ENCODE assay signal across 7 mouse cellular contexts in the genomic region with DNA sequence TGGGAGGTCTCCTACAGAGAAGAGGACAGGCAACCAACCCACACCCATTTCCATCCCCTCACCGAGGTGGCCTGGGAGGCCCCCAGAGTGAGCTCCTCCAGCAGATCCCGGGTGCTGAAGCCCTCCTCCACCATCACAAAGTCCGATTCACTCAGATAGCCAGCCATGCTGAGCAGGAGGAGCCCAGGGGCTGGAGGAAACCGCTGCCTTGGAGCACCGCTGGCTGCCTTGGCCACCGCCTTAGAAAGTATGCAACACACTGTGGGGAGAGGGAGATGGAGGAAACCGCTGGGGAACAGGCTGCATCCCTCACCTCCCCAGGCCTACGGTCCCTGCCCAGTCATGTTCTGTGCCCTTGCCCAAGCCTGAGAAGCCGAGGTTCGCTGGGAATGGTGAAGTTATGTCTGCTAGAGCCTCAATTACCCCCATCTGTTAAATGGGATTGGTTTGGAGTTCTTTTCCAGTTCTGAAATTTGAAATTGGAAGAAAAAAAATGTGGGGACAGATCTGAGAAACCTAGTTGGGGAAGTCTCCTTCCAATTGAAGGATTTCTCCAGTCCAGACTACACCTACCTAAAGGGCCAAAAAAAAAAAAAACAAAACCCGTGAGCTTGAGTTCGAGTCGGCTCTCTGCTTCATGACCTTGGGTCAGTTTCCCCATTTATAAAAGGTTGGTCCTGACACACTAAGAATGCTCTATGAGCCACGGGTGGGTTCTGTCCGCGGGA. TPM values are rescaled to one million over a fixed set of nuclear protein-coding genes. Genes with fewer than 3 reads are reported as not detected.
DNase-seq lines count a peak whose midpoint lies in the region; ATAC-seq lines count a peak whose summit lies in the region.

No protein-coding gene starts in this region.

- H3K27ac ChIP-seq in lung, embryonic 16.5 days (ENCODE audit: low read length): no peak overlapping the region
- H3K27ac ChIP-seq in embryonic facial prominence, embryonic 11.5 days (replicated peaks; ENCODE audit: low read depth, low read length): no peak overlapping the region
- no peak overlapping the region for H3K27ac ChIP-seq in intestine, embryonic 15.5 days
- no peak overlapping the region for H3K27ac ChIP-seq in neural tube, embryonic 11.5 days (ENCODE audit: low read depth, low read length)

- peak overlapping the region; percentile 62 for H3K4me3 ChIP-seq in lung, embryonic 16.5 days (ENCODE audit: low read length)
- peak overlapping the region; percentile 74 for H3K4me3 ChIP-seq in embryonic facial prominence, embryonic 11.5 days (ENCODE audit: low read depth, low read length)
- H3K4me3 ChIP-seq in intestine, embryonic 15.5 days (replicated peaks): peak overlapping the region; percentile 69
- H3K4me3 ChIP-seq in neural tube, embryonic 11.5 days (ENCODE audit: low read depth, low read length): peak overlapping the region; percentile 59

- WGBS in lung, embryonic 16.5 days: 7% methylated on average over 16 of the region's 16 CpGs
- WGBS in embryonic facial prominence, embryonic 11.5 days: 5% methylated on average over 16 of the region's 16 CpGs
- WGBS in intestine, embryonic 15.5 days: 10% methylated on average over 16 of the region's 16 CpGs
- 2% methylated on average over 16 of the region's 16 CpGs for WGBS in neural tube, embryonic 11.5 days

- no peak for ATAC-seq in lung, embryonic 16.5 days (ENCODE audit: low read depth)
- no peak for ATAC-seq in embryonic facial prominence, embryonic 11.5 days (replicated peaks; ENCODE audit: insufficient number of reproducible peaks, low FRiP score, low TSS enrichment, low read depth)
- ATAC-seq in intestine, embryonic 15.5 days: no peak
- no peak for ATAC-seq in neural tube, embryonic 11.5 days (ENCODE audit: insufficient read depth, low FRiP score, low TSS enrichment)

- H3K9me3 ChIP-seq in lung, embryonic 16.5 days (ENCODE audit: control insufficient read depth, low read length): no peaks in the 10 kb centered on the region
- no peaks in the 10 kb centered on the region for H3K9me3 ChIP-seq in embryonic facial prominence, embryonic 11.5 days (replicated peaks; ENCODE audit: control insufficient read depth, low read length)
- H3K9me3 ChIP-seq in intestine, embryonic 15.5 days: no peaks in the 10 kb centered on the region
- no peaks in the 10 kb centered on the region for H3K9me3 ChIP-seq in neural tube, embryonic 11.5 days (ENCODE audit: control insufficient read depth, low read length)

- DNase-seq in lung, postnatal 25 days (ENCODE audit: low spot score): no peak
- peak; percentile 9 for DNase-seq in embryonic facial prominence, embryonic 11.5 days (ENCODE audit: low spot score)
- DNase-seq in neural tube, embryonic 11.5 days (ENCODE audit: low spot score): no peak
- DNase-seq in cerebellum, postnatal 36 days: no peak
- DNase-seq in yolk sac, embryonic 10.5 days (ENCODE audit: low spot score): no peak

- peaks cover 28% of the 10 kb centered on the region for H3K4me1 ChIP-seq in lung, embryonic 16.5 days (replicated peaks; ENCODE audit: control insufficient read depth, insufficient read depth, low read length)
- 0 out of 2 replicates have a peak, but pooled peaks cover 2% of the 10 kb centered on the region for H3K4me1 ChIP-seq in embryonic facial prominence, embryonic 11.5 days (ENCODE audit: control insufficient read depth, insufficient read depth, low read length)
- peaks cover 23% of the 10 kb centered on the region for H3K4me1 ChIP-seq in intestine, embryonic 15.5 days (replicated peaks)
- 0 out of 2 replicates have a peak, but pooled peaks cover 2% of the 10 kb centered on the region for H3K4me1 ChIP-seq in neural tube, embryonic 11.5 days (ENCODE audit: control insufficient read depth, insufficient read depth, low read length)

- H3K27me3 ChIP-seq in lung, embryonic 16.5 days (ENCODE audit: control insufficient read depth, insufficient read depth, low read depth, low read length): no peaks in the 10 kb centered on the region; the same call in 1 of the 2 replicates
- 0 out of 2 replicates have a peak, but pooled peaks cover 2% of the 10 kb centered on the region for H3K27me3 ChIP-seq in embryonic facial prominence, embryonic 11.5 days (ENCODE audit: control insufficient read depth, insufficient read depth, low read length)
- H3K27me3 ChIP-seq in intestine, embryonic 15.5 days (replicated peaks): 0 out of 2 replicates have a peak, but pooled peaks cover 2% of the 10 kb centered on the region
- H3K27me3 ChIP-seq in neural tube, embryonic 11.5 days (ENCODE audit: control insufficient read depth, insufficient read depth, low read length): peaks cover 5% of the 10 kb centered on the region

- H3K9ac ChIP-seq in lung, embryonic 16.5 days (ENCODE audit: low read length): peak overlapping the region; percentile 75
- H3K9ac ChIP-seq in embryonic facial prominence, embryonic 11.5 days (replicated peaks; ENCODE audit: low read length): peak overlapping the region; percentile 77
- H3K9ac ChIP-seq in intestine, embryonic 15.5 days: peak overlapping the region; percentile 72
- peak overlapping the region; percentile 70 for H3K9ac ChIP-seq in neural tube, embryonic 11.5 days (ENCODE audit: low read length)

- H3K36me3 ChIP-seq in lung, embryonic 16.5 days (ENCODE audit: control insufficient read depth, insufficient read depth, low read length): no peaks in the 10 kb centered on the region
- H3K36me3 ChIP-seq in embryonic facial prominence, embryonic 11.5 days (replicated peaks; ENCODE audit: control insufficient read depth, insufficient read depth, low read depth, low read length): no peaks in the 10 kb centered on the region
- no peaks in the 10 kb centered on the region for H3K36me3 ChIP-seq in intestine, embryonic 15.5 days
- H3K36me3 ChIP-seq in neural tube, embryonic 11.5 days (ENCODE audit: control insufficient read depth, insufficient read depth, low read length): no peaks in the 10 kb centered on the region

- H3K4me2 ChIP-seq in lung, embryonic 16.5 days (ENCODE audit: low read depth, low read length): peak overlapping the region; percentile 94
- H3K4me2 ChIP-seq in embryonic facial prominence, embryonic 11.5 days (ENCODE audit: low read depth, low read length): peak overlapping the region; percentile 90
- H3K4me2 ChIP-seq in intestine, embryonic 15.5 days (replicated peaks): peak overlapping the region; percentile 92
- H3K4me2 ChIP-seq in neural tube, embryonic 11.5 days (ENCODE audit: low read depth): peak overlapping the region; percentile 92

RNA-seq across cellular contexts. Expression of gene Azin2, which starts 0.8 kb away (rescaled TPM):
- polyA plus RNA-seq in lung, embryonic 16.5 days (2015; fragmentation: Nextera tagmentation; extraction: Ambion mirVana): 18.7 and 23.2 TPM in 2 replicates
- polyA plus RNA-seq in embryonic facial prominence, embryonic 11.5 days (2014; fragmentation: Nextera tagmentation; extraction: Ambion mirVana): 14.0 and 14.6 TPM in 2 replicates
- 12.9 and 13.3 TPM in 2 replicates for polyA plus RNA-seq in intestine, embryonic 15.5 days (2015; fragmentation: Nextera tagmentation; extraction: Ambion mirVana)
- polyA plus RNA-seq in neural tube, embryonic 11.5 days (2014; fragmentation: Nextera tagmentation; extraction: Ambion mirVana): 12.9 and 14.6 TPM in 2 replicates

RNA-seq across cellular contexts. Expression of gene Ak2, which starts 30.3 kb away (rescaled TPM):
- 173 and 175 TPM in 2 replicates for polyA plus RNA-seq in lung, embryonic 16.5 days (2015; fragmentation: Nextera tagmentation; extraction: Ambion mirVana)
- polyA plus RNA-seq in embryonic facial prominence, embryonic 11.5 days (2014; fragmentation: Nextera tagmentation; extraction: Ambion mirVana): 152 and 154 TPM in 2 replicates
- 297 and 298 TPM in 2 replicates for polyA plus RNA-seq in intestine, embryonic 15.5 days (2015; fragmentation: Nextera tagmentation; extraction: Ambion mirVana)
- 133 and 134 TPM in 2 replicates for polyA plus RNA-seq in neural tube, embryonic 11.5 days (2014; fragmentation: Nextera tagmentation; extraction: Ambion mirVana)
